Mouse (Mus musculus) pancreas, adult 10 weeks (tissue): ENCODE measurements around the gene Ccno. TPM values are rescaled to one million over a fixed set of nuclear protein-coding genes. Genes with fewer than 3 reads are reported as not detected.

Source experiments
- polyA plus RNA-seq: library from polyadenylated mRNA; stranded (reverse); fragments of 350-450 nt; fragmentation: Illumina TruSeq; extraction: RNeasy Lipid Tissue Mini Kit (QIAGEN cat#74804); gene quantifications from one replicate; pipeline ENCODE4 v1.2.3, GENCODE M21; 2015; ENCODE audit warnings: low read depth, low replicate concordance; ENCODE audit not compliant: insufficient read depth

Gene Ccno
- polyA plus RNA-seq = not detected

DNA sequence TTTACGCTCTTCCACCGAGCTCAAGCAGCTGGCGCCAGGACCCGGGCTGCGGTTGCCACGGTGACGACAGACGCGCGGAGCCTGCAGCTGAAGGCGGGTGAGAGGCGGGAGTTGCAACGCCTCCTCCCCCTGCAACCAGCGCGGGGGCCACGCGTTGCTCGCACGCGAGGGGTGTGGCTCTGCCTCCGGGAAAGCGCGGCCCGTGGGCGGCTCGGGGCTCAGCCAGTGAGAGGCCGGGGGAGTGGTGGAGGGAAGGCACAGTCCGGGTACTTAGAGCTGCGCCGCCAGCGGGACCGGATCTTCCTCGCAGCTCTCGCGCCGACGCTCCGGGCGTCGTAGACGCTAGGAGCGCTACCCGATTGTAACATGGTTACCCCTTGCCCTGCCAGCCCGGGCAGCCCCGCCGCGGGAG is at the start of gene Ccno:
Ccno (plus strand) TSS at position 271 of the 412 bp plus-strand sequence.

DNA sequence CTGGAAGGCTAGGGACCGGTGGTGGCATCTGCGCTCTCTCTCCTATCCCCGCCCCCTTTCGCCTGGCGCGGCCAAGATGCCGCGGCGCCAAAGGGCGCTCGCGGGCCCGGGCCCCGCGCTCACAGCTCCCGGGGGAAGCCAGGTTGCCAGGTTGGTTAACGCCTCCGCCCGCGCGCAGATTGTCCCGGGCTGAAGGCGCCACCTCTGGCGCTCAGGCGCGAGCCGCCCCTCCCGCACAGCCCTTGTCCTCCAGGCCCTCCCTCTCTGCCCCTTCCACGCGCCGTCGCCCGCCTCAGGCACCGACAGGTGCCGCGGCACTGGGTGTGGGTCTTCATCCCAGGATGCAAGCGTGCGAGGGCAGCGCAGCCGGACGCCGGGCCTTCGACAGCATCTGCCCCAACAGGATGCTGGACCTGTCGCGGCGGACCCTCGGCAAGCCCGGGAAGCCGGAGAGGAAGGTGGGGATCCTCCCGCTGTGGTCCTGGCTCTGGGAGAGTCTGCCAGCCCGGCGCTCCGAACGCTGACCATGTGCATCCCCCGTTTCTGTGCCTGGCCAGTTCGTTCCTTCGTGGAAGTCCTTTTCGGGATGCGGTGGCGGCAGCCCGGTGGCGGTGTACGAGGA is 6.0 kb downstream of the Ccno start, which contains the start of gene Mcidas:
Mcidas (plus strand) TSS at position 315 of the 622 bp plus-strand sequence.

DNA sequence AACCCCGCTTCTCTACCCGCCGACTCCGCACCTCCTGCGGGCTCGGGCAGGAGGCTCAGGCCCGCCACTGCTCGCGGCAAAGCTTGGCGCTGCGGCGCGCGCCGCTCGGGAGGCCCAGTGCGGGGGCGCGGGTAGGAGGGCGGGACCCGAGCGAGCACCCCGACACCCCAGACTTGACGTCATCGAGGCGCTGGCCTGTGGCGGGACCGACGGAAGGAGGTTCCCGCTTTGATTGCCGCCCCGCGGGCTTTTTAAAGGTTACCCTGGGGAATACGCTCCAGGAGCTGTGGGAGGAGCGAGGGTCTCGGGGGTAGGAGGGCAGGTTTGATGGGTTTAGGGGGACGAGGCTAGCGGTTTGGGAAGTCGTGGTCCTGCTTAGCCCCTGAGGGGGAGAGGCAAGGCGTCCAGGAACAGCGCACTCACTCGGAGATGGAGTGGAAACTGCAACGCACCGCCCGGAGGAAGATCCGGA is 47.4 kb downstream of the Ccno start, which contains the start of gene Cdc20b:
Cdc20b (plus strand) TSS at position 162 of the 472 bp plus-strand sequence.

Other genes starting within 250 kb of the Ccno start
- gene Plpp1, start 187.0 kb upstream of the Ccno start, polyA plus RNA-seq = 59.3 TPM
- 7.6 TPM for gene Mtrex, start 60.4 kb upstream of the Ccno start, polyA plus RNA-seq
- gene Dhx29, start 60.3 kb upstream of the Ccno start, polyA plus RNA-seq = 2.2 TPM
- not detected for gene Mcidas, start 6.0 kb downstream of the Ccno start, polyA plus RNA-seq
- not detected for gene Cdc20b, start 47.3 kb downstream of the Ccno start, polyA plus RNA-seq
- 12.5 TPM for gene Gpx8, start 58.6 kb downstream of the Ccno start, polyA plus RNA-seq
- gene Gzma, start 113.2 kb downstream of the Ccno start, polyA plus RNA-seq = not detected
- 8.4 TPM for gene Esm1, start 221.9 kb downstream of the Ccno start, polyA plus RNA-seq
- not detected for gene Gzmk, start 238.1 kb downstream of the Ccno start, polyA plus RNA-seq